Mouse (Mus musculus): ENCODE results near the gene Acoxl.

GRCm38 (mm10) chr2:128128532-128128931 lies 289.9 kb downstream of the Acoxl start:
- TF ChIP-seq TAL1 (IDR thresholded peaks at IDR 0.05; ENCODE audit: low read length) (no peak), GATA1 (IDR thresholded peaks at IDR 0.05; ENCODE audit: low read length) (no peak)

Measured in erythroblast, embryonic 14.5 days (primary cell).